Mouse (Mus musculus) CH12F3 (cell line): ENCODE measurements around the gene Gm10401.

Experiments used
- in situ Hi-C: fragments of 300-500 bp; cut with MboI; formaldehyde crosslinking; loops from 2 replicates; pipeline ENCODE4 v1.14.3; 2020; ENCODE audit warnings: low sequenced_read_pairs

Gm10401 gene

GRCm38 (mm10) chr5:115071096-115071901 is 26.8 kb downstream of the Gm10401 start:
- in situ Hi-C loops = no loop called here

- in situ Hi-C loops = no loop called here
These were observed 27.6 kb downstream of the Gm10401 start for GRCm38 (mm10) chr5:115070457-115070856.

GRCm38 (mm10) chr5:115069611-115070010 is 28.5 kb downstream of the Gm10401 start:
- in situ Hi-C loops = no loop called here

GRCm38 (mm10) chr5:115068671-115069421 is 29.2 kb downstream of the Gm10401 start:
- in situ Hi-C loops = no loop called here

- in situ Hi-C loops = no loop called here
These were observed 31.9 kb downstream of the Gm10401 start for GRCm38 (mm10) chr5:115066245-115066644.

- in situ Hi-C loops = no loop called here
These were observed 34.7 kb downstream of the Gm10401 start for GRCm38 (mm10) chr5:115063391-115063790.

GRCm38 (mm10) chr5:115062566-115062965 is 35.5 kb downstream of the Gm10401 start:
- in situ Hi-C loops = no loop called here

GRCm38 (mm10) chr5:115060977-115061376 is 37.1 kb downstream of the Gm10401 start:
- in situ Hi-C loops = no loop called here

GRCm38 (mm10) chr5:115060067-115060695 is 37.9 kb downstream of the Gm10401 start:
- in situ Hi-C loops = no loop called here

- in situ Hi-C loops = no loop called here
These were observed 39.4 kb downstream of the Gm10401 start for GRCm38 (mm10) chr5:115058584-115059297.

- in situ Hi-C loops = no loop called here
These were observed 40.9 kb downstream of the Gm10401 start for GRCm38 (mm10) chr5:115057153-115057552.

GRCm38 (mm10) chr5:115055418-115055817 is 42.7 kb downstream of the Gm10401 start:
- in situ Hi-C loops = no loop called here

- in situ Hi-C loops = no loop called here
These were observed 44.2 kb downstream of the Gm10401 start for GRCm38 (mm10) chr5:115053791-115054396.

- in situ Hi-C loops = no loop called here
These were observed 45.5 kb downstream of the Gm10401 start for GRCm38 (mm10) chr5:115052546-115052945.

- in situ Hi-C loops = no loop called here
These were observed 47.3 kb downstream of the Gm10401 start for GRCm38 (mm10) chr5:115050776-115051175.

- in situ Hi-C loops = no loop called here
These were observed 48.4 kb downstream of the Gm10401 start for GRCm38 (mm10) chr5:115049692-115050091.
